Mouse (Mus musculus): ENCODE results near the gene Gabpb1.

DNA sequence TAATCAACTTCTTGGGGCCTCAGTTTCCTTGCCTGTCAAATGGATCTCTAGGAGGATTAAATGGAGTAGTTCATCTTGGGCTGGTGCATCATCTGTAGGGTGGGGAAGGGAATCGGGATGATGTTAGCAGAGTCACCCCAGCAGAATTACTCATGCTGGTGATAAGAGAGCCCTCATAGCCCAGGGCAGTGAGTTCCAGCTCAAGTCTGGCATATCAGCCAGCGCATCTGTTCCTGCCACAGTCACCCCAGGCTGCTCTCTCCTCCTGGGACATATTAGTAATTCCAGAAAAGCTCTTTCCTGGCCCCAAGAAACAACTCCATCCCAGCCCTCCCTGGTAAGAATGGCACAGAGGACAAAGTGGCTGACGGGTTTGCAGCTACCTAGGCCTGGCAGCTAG is 60.8 kb downstream of the Gabpb1 start:
- TF ChIP-seq GATA1 (IDR thresholded peaks at IDR 0.05; ENCODE audit: low read length) (no peak), TAL1 (IDR thresholded peaks at IDR 0.05; ENCODE audit: low read length) (no peak)

All from erythroblast, embryonic 14.5 days (primary cell).